Mouse (Mus musculus) adrenal gland, postnatal 0 days (tissue): ENCODE results near the gene Gm13769. TPM values are rescaled to one million over a fixed set of nuclear protein-coding genes. Genes with fewer than 3 reads are reported as not detected.

Source experiments
- polyA plus RNA-seq: library from polyadenylated mRNA; unstranded; fragments of >200 nt; fragmentation: Nextera tagmentation; extraction: Ambion mirVana; gene quantifications from 2 replicates; pipeline ENCODE4 v1.2.1, GENCODE M21; 2015

Gene Gm13769
- 0.06 TPM in 1 of 2 replicates, not detected in the other for polyA plus RNA-seq

DNA sequence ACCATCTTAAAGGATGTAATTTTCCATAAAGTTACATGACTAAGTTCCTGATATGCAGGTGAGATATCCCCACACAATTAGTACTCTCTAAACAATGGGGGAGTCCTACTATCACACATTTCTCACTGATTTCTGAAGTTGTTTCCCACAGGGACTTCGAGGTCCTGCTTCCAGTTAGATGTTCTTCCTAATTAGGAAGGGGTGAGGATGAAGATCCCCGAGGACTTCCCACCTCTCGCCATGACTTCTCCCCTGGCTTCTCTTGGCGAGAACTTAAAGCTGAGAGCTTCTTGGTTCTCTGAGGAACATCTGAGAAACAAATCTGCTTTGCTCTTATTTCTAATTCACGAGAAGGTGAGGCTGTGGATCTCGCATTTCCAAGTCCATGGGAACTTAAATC, at the start of gene Gm13769:
TSS of gene Gm13769 (plus strand) at position 301 of the 400 bp plus-strand sequence.

DNA sequence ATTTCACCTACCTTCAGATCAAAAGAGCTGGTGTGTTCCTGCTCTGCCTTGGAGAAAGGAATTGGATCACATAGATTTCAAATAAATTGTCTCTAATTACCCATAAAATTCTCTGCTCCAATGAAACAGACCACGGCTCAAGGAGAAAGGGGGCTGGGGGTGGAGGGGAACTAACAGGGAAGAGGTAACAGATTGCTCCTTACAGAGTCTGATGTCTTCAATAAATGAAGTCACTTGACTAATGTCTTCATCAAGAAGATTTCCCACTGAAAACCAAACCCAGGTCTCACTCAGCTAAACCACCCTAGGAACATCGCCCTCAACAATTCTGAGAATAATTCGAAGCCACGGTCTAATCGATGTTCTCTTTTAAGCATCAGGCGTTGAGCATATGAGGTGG, 29.3 kb upstream of the Gm13769 start, which contains the start of gene Olfr1272:
TSS of gene Olfr1272 (minus strand) at position 101 of the 400 bp plus-strand sequence.

Other genes with a start within 250 kb of the Gm13769 start
- gene Olfr1269, start 200.8 kb upstream of the Gm13769 start, polyA plus RNA-seq, result not detected in 2 replicates
- not detected in 2 replicates for gene Olfr32, start 179.9 kb upstream of the Gm13769 start, polyA plus RNA-seq
- not detected in 2 replicates for gene Olfr1270, start 169.1 kb upstream of the Gm13769 start, polyA plus RNA-seq
- not detected in 2 replicates for gene Olfr1506, start 97.7 kb upstream of the Gm13769 start, polyA plus RNA-seq
- gene Olfr142, start 64.6 kb upstream of the Gm13769 start, polyA plus RNA-seq, result not detected in 2 replicates
- gene Olfr1271, start 51.2 kb upstream of the Gm13769 start, polyA plus RNA-seq, result not detected in 2 replicates
- not detected in 2 replicates for gene Olfr1272, start 29.4 kb upstream of the Gm13769 start, polyA plus RNA-seq
- not detected in 2 replicates for gene Olfr1274-ps, start 76.5 kb downstream of the Gm13769 start, polyA plus RNA-seq